Mouse (Mus musculus) left cerebral cortex, adult 9 months (tissue): ENCODE results near the gene Il4ra.

ENCODE experiments used
- DNase-seq, 2 experiments: peaks; one replicate each; pipeline ENCODE4 v3.0.0; 2022; ENCODE audit warnings: low spot score in 2 of 2

The Il4ra gene

GRCm38 (mm10) chr7:125549916-125550315 lies 2.0 kb upstream of the Il4ra start:
- no peak for DNase-seq

- no peak for DNase-seq
Observed at GRCm38 (mm10) chr7:125550881-125551381, 989 bp upstream of the Il4ra start.

- no peak for DNase-seq
Observed at GRCm38 (mm10) chr7:125552851-125553555, 1.1 kb downstream of the Il4ra start.

- no peak for DNase-seq
Observed at GRCm38 (mm10) chr7:125553653-125554428, 1.9 kb downstream of the Il4ra start.

- no peak for DNase-seq
Observed at GRCm38 (mm10) chr7:125554456-125555114, 2.7 kb downstream of the Il4ra start.

GRCm38 (mm10) chr7:125555351-125555872 lies 3.5 kb downstream of the Il4ra start:
- no peak for DNase-seq

- no peak for DNase-seq
Observed at GRCm38 (mm10) chr7:125556096-125556495, 4.2 kb downstream of the Il4ra start.

- DNase-seq = no peak
Observed at GRCm38 (mm10) chr7:125556865-125557264, 4.9 kb downstream of the Il4ra start.

- no peak for DNase-seq
Observed at GRCm38 (mm10) chr7:125558401-125558945, 6.6 kb downstream of the Il4ra start.

GRCm38 (mm10) chr7:125558997-125559396 lies 7.1 kb downstream of the Il4ra start:
- DNase-seq = no peak

GRCm38 (mm10) chr7:125559537-125559936 lies 7.6 kb downstream of the Il4ra start:
- DNase-seq = no peak

- DNase-seq = no peak
Observed at GRCm38 (mm10) chr7:125560146-125560785, 8.3 kb downstream of the Il4ra start.

GRCm38 (mm10) chr7:125561085-125561690 lies 9.3 kb downstream of the Il4ra start:
- DNase-seq = peak in 1 of 2 experiments; percentile 53

- DNase-seq = no peak
Observed at GRCm38 (mm10) chr7:125562413-125562812, 10.5 kb downstream of the Il4ra start.

GRCm38 (mm10) chr7:125563093-125563492 lies 11.2 kb downstream of the Il4ra start:
- no peak for DNase-seq

- no peak for DNase-seq
Observed at GRCm38 (mm10) chr7:125564316-125565024, 12.6 kb downstream of the Il4ra start.

- DNase-seq = no peak
Observed at GRCm38 (mm10) chr7:125565516-125566285, 13.8 kb downstream of the Il4ra start.

- DNase-seq = no peak
Observed at GRCm38 (mm10) chr7:125566420-125566819, 14.5 kb downstream of the Il4ra start.

GRCm38 (mm10) chr7:125568888-125569287 lies 17.0 kb downstream of the Il4ra start:
- DNase-seq = no peak
